Mouse (Mus musculus) induced T-regulatory cell, adult 2 months (primary cell): Measurements from ENCODE around the gene Kcnip2.
A peak's percentile ranks its signal among the peaks of the same experiment; 100 is the strongest.

Experiments used
- DNase-seq: peaks from one replicate; pipeline ENCODE4 v3.0.0-alpha.2; 2012; ENCODE audit warnings: low read depth

The Kcnip2 gene

DNA sequence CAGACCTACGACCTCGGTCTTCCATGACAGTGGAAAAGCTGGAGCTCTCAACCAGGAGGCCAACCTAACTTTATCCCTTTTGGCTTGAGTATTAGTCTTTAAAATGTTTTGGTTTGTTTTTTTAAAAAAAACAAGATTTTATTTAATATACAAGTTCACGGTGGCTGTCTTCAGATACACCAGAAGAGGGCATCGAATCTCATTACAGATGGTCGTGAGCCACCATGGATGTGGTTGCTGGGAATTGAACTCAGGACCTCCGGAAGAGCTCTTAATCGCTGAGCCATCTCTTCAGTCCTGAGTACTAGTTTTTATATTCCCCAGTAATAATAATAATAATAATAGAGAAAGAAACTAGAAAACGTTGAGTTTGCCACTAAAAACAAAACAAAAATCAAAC lies 34.2 kb downstream of the Kcnip2 start:
- no peak for DNase-seq

DNA sequence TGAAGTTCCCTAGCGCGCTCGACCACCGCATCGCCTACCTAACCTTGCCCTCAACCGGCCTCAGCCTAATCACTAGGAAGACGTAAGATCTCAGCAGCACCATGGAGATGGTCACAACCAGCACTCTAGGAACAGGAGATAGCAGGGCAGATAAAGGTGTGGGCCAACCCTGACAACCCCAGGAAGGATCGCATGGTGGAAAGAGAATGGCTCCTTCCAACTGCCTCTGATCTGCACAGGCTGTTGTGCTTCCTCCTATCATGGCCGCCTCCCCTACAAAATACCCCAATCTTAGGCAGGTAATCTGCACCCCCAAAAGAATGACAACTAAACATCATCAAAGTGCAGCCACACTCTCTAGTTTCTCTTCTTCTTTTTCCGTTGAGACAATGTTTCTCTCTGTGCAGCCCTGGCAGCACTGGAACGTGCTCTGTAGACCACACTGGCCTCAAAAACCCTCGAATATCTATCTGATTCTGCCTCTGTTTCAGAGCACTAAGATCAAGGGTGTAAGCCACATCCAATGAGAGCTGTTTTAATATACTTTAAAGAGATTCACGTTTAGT lies 35.4 kb downstream of the Kcnip2 start:
- peak; percentile 44 for DNase-seq

DNA sequence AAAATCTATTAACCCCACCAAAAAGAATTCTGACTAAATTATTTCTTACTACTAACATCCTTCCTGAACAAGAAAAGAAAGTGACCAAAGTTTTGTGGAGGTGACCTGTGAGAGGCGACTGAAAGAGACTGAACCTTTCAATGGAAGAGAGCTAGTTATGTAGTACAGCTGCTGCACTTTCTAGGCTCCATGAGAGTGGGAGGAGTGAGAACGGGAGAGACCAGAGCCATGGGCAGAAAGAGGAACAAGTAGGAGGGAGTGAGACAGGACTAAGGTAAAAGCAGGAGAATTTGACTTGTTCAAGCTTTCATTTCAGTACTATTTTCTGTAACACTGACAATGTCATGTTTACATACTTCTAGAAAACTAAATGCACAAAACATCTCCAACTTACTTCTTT lies 40.4 kb downstream of the Kcnip2 start:
- DNase-seq = no peak

DNA sequence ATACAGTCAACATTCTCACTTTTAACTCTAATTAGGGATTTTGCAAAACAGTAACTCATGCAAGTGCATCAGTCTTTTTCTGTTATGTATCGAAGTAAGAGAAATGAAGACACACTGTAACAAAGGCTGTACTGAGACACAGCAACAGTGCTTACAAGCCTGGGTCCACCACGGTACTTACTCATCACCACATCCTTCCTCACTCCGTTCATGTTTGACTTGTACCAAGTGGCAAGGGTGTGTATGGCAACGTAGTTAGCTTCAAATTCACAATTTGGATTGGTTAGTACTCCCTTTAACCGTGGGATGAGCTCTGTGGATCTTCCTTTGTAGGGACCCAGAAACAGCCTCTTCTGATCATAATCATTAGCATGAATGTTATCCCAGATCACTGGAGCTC lies 44.4 kb downstream of the Kcnip2 start:
- DNase-seq = no peak

DNA sequence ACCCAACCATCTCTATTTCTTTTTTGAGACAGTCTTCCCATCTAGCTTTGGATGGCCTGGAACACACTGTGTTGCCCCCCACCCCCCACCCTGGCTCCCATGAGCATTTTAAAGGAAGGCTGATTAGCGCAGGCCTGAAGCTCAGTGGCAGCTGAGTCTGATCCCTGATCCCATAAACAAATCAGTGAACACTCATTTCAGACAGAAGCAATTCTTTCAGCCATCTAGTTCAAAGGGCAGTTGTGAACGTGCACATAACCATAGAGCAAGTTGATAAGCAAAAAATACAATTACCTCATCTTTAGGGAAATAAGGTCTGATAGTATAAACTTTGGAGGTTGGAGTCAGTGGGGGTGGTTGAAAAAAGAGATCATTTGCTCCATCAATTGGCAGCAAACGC lies 55.1 kb downstream of the Kcnip2 start:
- DNase-seq = no peak

- DNase-seq = no peak
Measured at GRCm38 (mm10) chr19:45758671-45759070, 57.2 kb downstream of the Kcnip2 start.

- DNase-seq = no peak
Measured at GRCm38 (mm10) chr19:45753551-45753950, 62.3 kb downstream of the Kcnip2 start.

DNA sequence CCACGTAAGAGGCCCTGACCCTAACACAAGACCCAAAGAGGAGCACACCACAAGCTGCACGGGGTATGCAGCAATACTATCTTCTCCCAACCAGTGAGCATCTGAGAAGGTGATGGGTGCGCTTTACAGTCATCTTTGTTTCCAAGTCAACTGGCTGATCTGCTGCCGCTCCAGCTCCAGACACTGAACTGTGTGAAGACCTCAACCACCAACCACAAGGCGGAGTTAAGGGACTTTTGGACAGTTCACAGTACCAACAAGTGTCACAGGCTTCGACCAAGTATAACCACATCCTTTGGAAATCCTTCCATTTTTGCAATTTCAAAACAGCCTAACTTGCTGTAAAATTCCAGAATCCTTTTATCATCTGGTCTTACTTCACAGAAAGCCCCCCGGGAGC lies 64.0 kb downstream of the Kcnip2 start:
- peak; percentile 76 for DNase-seq

DNA sequence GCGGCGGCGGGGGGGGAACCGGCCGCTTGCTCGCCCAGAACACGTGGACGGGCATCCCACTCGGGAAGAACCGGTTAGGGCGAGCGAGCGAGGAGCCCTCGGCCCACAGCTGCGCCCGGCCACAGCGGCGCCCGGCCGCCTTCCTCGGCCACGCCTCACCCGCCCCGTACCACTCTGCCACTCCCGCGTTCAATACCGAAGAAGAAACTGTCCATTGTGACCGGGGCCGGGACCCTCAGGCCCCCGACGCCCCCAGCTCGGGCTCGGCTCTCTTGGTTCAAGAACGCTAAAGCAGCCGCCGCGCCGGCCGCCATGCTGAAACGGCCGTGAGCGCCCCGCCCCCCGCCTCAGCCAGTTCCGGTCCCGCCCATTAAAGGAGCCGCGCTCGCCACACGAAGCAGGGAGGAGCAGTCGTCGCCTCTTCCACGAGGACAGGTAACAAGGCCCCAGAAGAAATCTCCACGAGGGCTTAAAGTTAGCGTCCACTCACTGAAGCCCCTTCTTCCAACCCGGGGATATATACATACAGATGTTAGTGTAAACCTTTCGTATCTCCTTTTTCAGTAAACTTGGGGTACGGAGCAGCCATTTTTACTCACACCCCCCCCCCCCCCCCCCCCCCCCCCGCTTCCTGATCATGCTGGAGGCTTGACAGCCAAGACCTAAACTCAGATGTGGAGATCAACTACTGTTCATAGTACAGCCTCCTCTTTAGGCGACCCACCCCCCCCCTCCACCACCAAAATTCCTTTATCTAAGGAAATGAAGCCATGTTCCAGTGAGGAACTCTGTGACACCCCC lies 66.4 kb downstream of the Kcnip2 start, which contains the start of gene Npm3:
Npm3 (minus strand) TSS at position 349 of the 801 bp plus-strand sequence.
- DNase-seq = peak; percentile 95

DNA sequence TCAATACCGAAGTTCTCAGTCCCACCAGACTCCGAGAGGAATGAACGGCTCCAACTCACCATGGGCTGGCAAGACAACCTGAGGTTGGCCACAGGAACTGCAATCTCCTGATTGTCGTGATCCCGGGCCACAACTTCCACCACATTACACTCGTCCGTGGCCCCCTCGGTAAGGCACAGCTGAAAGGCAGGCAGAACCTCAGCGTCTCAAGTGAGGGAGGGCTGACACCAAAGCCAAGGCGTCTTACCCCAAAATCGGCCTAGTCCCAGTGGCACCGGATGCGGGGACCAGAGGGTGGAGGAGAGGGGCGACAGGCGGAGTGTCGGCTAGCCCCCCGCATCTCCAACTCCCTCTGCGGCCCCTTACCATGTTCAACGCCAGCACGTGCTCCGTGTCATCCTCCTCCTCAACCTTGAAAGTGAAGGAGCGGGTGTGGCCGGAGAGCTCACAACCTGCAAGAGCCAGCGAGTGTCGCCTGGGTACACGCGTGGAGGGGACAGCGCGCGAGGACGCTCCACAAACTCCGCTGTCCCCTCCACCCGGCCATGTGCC lies 67.1 kb downstream of the Kcnip2 start:
- DNase-seq = peak; percentile 68

DNA sequence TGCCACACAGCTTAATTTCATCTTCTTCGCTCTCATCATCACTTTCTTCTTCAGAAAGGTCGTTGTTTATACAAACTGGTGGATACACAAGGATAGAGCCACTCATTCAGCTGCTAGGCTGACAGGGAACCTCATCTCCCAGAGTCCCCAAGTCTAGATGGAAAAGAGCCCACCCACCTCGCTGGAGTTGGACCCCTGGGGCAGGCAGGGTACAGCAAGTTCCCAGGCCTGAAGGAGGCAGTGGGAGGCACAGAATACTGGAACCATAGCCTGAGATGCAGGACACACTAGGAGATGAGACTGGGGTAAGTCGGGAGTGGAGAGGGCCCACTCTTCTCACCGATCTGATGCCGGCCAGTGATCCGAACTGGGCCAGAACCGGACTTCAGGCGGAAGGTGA lies 67.7 kb downstream of the Kcnip2 start:
- DNase-seq = no peak

DNA sequence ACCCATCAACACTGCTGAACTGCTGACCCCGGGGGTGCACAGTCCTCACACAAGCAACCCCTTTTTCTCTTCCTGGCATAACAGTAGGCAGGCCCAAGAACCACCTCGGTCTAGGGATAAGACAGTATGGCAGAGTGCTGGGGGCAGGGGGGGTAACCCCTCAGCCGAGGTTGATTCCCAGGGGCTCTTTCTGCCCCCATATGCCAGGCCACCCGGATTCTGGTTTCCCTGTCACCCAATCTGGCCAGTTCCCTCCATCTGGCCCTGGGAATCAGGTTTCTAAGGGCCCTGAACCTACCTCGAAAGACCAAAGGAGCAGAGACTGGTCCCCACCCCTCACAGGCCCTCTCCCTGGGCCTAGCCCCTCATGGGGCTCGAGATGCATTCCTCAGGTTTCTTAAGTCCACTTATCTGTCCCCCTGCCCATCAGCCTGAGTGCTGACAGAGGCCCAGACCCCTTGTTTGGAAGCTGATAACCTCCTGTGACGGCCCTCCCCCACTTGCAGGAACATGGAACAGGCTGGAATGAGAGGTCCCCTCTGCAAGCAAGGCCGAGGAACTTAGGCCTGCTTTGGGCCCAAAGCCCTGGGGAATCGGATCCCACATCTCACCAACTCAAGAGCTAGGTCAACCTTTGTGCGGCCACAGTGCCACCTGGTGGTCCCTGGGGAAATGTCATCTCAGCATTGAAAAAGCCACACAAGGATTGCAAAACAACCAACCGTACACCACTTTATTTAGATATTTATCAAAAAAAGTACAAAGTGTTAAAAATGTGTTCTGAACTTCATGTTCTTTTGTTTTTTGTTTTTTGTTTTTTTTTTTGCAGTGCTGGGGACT lies 68.6 kb downstream of the Kcnip2 start:
- peak; percentile 93 for DNase-seq

DNA sequence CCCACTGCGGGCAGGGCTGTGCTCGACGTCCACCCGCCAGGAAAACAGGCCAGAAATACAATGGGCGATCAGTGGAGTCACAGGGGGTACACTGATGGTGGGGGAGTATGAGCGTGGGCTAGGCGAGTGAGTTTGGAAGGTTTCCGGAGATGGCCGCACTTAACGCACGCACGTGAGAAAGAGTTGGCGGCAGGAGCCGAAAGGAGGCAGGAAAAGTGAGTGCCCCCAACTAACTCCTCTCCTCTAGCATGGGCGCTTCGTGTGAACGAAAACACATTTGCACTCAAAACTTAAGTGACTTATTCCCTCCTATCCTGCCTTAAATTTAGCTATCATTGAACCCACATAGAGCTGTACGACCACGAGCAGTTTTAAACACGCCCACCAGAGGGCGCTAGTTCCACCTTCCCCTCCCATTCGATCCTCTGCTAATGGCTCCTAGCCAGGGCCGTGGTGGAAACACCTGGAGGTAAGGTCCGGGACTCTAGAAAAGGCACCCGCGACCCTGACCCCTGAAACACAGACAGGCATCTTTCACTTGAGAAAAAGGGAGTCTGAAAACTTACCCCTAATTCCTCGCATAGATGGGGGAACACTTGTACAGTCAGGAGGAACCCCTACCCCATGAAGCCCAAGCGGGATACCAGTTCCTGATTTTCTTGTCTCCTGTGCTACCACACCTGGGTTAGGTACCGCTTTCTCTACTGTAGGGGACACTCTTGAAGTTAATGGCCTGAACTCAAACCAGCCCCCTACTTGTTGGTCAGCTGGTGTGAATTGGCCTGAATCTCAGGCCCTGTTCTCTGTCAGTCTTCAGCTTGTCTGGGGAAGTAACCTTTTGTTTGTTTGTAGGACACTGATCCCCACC lies 69.5 kb downstream of the Kcnip2 start:
- peak; percentile 92 for DNase-seq

DNA sequence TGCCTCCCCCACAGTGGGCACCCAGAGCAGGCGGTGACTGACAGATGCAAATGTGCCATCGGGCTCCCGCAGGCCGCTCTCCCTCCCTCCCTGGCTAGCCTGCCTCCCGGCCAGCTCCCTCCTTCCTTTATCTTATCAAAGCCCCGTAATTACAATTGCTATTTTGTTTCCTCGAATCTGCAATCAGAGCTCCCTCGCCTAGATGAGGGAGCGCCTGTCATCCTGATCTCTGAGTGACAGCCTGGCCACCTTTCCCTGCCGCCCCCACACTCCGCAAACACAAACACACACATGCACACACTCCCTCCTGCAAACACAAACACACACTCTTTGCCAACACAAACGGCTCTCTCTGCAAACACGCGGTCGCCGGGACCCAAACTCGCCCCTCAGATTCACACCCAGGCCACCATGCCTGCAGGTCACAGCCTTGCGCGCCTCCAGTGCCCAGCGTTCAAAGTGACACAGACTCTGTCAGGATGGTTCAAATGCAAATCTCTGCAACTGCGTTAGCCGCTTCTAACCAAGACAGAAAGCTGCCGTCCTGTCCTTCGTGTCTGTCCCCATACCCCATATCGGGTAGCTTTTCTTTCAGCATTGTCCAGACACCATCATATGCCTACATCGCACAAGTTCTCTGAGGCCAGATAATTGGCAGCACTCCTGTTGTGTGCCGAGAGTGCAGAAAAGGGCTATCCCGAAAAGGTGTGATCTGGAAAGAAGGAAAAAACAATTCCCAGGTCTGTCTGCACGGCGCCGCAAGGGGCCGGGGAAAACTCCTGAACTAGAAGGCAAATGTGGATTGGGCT lies 70.3 kb downstream of the Kcnip2 start:
- DNase-seq = no peak

DNA sequence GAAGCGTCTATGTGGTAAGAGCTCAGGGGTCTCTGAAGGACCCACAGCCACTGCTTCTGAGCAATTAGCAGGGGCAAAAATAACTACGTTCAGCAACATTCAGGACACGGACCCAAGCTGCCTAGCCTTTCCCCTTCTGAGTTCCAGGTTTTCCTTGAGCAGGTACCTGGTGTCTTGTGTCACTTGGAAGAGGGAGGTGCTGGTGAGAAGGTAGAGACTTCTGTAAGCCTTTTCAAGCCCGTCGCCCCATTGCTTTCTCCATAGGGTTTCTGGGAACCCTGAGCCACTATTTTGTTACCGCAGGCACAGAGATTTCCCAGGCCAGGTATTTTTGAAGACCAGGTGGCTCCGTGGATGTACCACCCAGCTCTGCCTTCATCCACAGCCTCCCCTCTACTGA lies 72.2 kb downstream of the Kcnip2 start:
- no peak for DNase-seq

GRCm38 (mm10) chr19:45742984-45743575 lies 72.8 kb downstream of the Kcnip2 start:
- DNase-seq = no peak

DNA sequence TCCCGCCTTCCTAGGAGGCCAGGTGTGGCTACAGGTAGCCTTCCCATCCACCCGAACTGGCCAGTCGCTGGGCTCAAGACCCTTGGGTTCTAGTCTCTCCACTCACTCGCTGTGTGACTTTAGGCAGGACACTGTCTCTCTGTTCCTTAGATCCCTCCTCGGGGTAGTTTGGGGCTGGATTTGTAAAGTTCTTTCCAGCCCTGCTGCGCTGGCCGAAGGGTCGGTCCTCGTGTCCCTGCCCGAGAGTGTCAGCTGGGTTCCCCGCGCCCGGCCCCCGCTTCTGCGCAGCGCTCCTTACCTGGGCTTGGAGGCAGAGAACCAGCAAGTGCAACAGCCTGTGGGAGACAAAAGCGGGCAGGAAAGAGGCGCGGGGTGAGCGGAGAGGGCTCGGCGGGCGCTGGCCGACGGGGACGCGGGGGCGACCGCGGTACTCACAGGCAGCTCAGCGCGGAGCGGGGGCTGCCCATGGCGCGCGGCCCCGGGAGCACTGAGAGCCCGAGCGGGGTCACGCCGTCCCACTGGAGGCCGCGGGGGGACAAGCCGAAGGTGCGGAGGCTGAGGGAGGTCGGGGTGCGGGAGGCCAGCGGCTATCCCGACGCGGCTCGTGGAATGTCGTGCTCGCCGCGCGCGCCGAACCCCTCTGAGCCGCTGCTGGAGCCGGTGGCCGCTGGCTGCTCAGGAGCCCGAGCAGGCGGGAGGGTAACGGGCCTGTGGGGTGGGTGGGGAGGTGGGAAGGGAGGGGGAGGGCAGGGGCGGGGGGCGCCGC lies 73.5 kb downstream of the Kcnip2 start, which contains the start of gene Fgf8:
Fgf8 (minus strand) TSS at position 698 of the 766 bp plus-strand sequence.
- peak; percentile 39 for DNase-seq
